Mouse (Mus musculus) bone marrow macrophage, adult 2 months (primary cell): ENCODE measurements around the gene Prickle2.

Source experiments
- CTCF ChIP-seq: IDR thresholded peaks from 2 replicates; pipeline ENCODE4 v1.5.1; 2012; ENCODE audit warnings: low read depth, mild to moderate bottlenecking, low read length, moderate library complexity
- POLR2A ChIP-seq: IDR thresholded peaks from 2 replicates; pipeline ENCODE4 v1.6.1; 2012; ENCODE audit warnings: mild to moderate bottlenecking, low read depth, low read length, borderline replicate concordance

- TF ChIP-seq POLR2A (no peak), CTCF (no peak)
These were observed 135.9 kb downstream of the Prickle2 start for GRCm38 (mm10) chr6:92570090-92570489.
